Mouse (Mus musculus) adipocyte (in vitro differentiated cells): ENCODE data around the gene Paxx.
"Not testable (repeated sequence)": the region's sequence is repeated elsewhere in the genome, so short reads cannot be mapped to it uniquely, and the experiment has no call there.

Experiments used
- DNase-seq: peaks from one replicate; pipeline ENCODE4 v3.0.0-alpha.2; 2016; ENCODE audit warnings: low spot score

Paxx gene

GRCm38 (mm10) chr2:25442682-25443081 is 18.2 kb downstream of the Paxx start:
- DNase-seq, result no peak

GRCm38 (mm10) chr2:25441067-25441466 is 19.8 kb downstream of the Paxx start:
- DNase-seq, result no peak

- no peak for DNase-seq
These were observed 24.5 kb downstream of the Paxx start for GRCm38 (mm10) chr2:25436286-25436820.

GRCm38 (mm10) chr2:25434292-25434691 is 26.6 kb downstream of the Paxx start:
- DNase-seq, result no peak

- no peak for DNase-seq
These were observed 27.8 kb downstream of the Paxx start for GRCm38 (mm10) chr2:25433101-25433500.

- no peak for DNase-seq
These were observed 28.4 kb downstream of the Paxx start for GRCm38 (mm10) chr2:25432326-25433098.

- no peak for DNase-seq
These were observed 29.5 kb downstream of the Paxx start for GRCm38 (mm10) chr2:25431308-25431855.

- DNase-seq, result no peak
These were observed 30.3 kb downstream of the Paxx start for GRCm38 (mm10) chr2:25430395-25431233.

- no peak for DNase-seq
These were observed 31.3 kb downstream of the Paxx start for GRCm38 (mm10) chr2:25429435-25430180.

GRCm38 (mm10) chr2:25428442-25429236 is 32.3 kb downstream of the Paxx start, which contains the start of gene Abca2:
Gene Abca2 (plus strand): TSS chr2:25428703.
- peak; percentile 83 for DNase-seq

GRCm38 (mm10) chr2:25427256-25427655 is 33.6 kb downstream of the Paxx start:
- DNase-seq, result no peak

GRCm38 (mm10) chr2:25426721-25427191 is 34.1 kb downstream of the Paxx start:
- peak; percentile 84 for DNase-seq

- no peak for DNase-seq
These were observed 35.4 kb downstream of the Paxx start for GRCm38 (mm10) chr2:25425481-25425880.

- no peak for DNase-seq
These were observed 37.3 kb downstream of the Paxx start for GRCm38 (mm10) chr2:25423626-25424025.

- no peak for DNase-seq
These were observed 38.1 kb downstream of the Paxx start, which contains the start of gene Fut7 for GRCm38 (mm10) chr2:25422587-25423410. Gene Fut7 (plus strand): TSS chr2:25423267.

- DNase-seq, result peak; percentile 64
These were observed 39.0 kb downstream of the Paxx start for GRCm38 (mm10) chr2:25421896-25422295.

- peak; percentile 88 for DNase-seq
These were observed 43.5 kb downstream of the Paxx start for GRCm38 (mm10) chr2:25417426-25417825.

GRCm38 (mm10) chr2:25413436-25413835 is 47.5 kb downstream of the Paxx start:
- DNase-seq, result not testable (repeated sequence)

GRCm38 (mm10) chr2:25408908-25409307 is 52.0 kb downstream of the Paxx start:
- no peak for DNase-seq
